Mouse (Mus musculus) megakaryocyte-erythroid progenitor cell, adult 5 weeks (primary cell): Measurements from ENCODE around the gene Baiap2l1. TPM values are rescaled to one million over a fixed set of nuclear protein-coding genes. Genes with fewer than 3 reads are reported as not detected.

Experiments
- polyA plus RNA-seq: library from polyadenylated mRNA; stranded (reverse); fragments of >175 nt; gene quantifications from 2 replicates; pipeline ENCODE4 v1.2.3, GENCODE M21; 2012

The Baiap2l1 gene
- 0.03 TPM in 1 of 2 replicates, not detected in the other for polyA plus RNA-seq

GRCm38 (mm10) chr5:144357881-144358591, at the start of gene Baiap2l1:
Gene Baiap2l1 (minus strand): TSS chr5:144358112.

GRCm38 (mm10) chr5:144243901-144244487, 113.9 kb downstream of the Baiap2l1 start, which contains the start of gene Bri3:
Gene Bri3 (plus strand): TSS chr5:144244437.

GRCm38 (mm10) chr5:144223503-144223862, 134.4 kb downstream of the Baiap2l1 start, which contains the start of gene Tecpr1:
Gene Tecpr1 (minus strand): TSS chr5:144223615.

Other genes starting within 250 kb of the Baiap2l1 start
- 1.7 and 3.1 TPM in 2 replicates for gene Bhlha15, start 167.8 kb downstream of the Baiap2l1 start, polyA plus RNA-seq
- 8.7 and 9.2 TPM in 2 replicates for gene Tecpr1, start 134.5 kb downstream of the Baiap2l1 start, polyA plus RNA-seq
- gene Bri3, start 113.7 kb downstream of the Baiap2l1 start, polyA plus RNA-seq, result 42.7 and 45.4 TPM in 2 replicates
- 0.07 and 0.10 TPM in 2 replicates for gene Nptx2, start 187.8 kb upstream of the Baiap2l1 start, polyA plus RNA-seq